Mouse (Mus musculus): ENCODE results near the gene Rps7. TPM values are rescaled to one million over a fixed set of nuclear protein-coding genes. Genes with fewer than 3 reads are reported as not detected.

Rps7 gene
- polyA plus RNA-seq, 1 experiment: 394 TPM

DNA sequence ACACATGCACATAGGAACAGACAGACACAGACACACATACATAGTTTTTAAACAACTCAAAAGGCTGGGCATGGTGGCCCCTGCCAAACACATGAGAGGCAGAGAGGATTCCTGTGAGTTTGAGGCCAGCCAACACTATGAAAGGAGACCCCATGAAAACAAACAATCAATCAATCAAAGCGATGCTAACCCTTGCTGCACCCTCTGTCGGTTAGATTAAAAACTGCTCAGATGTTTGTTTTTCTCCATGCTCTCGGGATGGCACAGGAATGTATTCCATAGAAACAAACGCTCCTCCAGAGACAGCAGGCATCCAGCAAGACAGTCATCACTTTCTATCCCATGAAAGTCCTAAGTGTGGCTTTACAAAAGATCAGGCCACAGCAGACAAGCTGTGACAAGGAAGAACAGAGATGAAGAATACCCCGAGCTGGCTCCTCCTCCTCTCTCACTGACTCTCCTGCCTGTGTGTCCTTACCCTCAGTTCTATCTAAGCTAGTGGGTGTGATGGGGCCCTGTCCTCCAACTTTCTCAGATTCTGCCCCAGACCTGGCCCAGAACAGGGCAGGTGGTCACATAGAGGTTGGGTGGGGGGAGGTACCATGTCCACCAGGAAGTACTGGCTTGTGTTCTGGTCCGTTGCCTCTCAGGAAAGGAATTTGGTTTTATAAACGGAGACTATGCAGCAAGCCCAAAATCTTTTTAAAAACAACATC lies 14.1 kb downstream of the Rps7 start:
- DNase-seq (ENCODE audit: extremely low spot score in 1 of 2, low spot score in 1 of 2): no peak

DNA sequence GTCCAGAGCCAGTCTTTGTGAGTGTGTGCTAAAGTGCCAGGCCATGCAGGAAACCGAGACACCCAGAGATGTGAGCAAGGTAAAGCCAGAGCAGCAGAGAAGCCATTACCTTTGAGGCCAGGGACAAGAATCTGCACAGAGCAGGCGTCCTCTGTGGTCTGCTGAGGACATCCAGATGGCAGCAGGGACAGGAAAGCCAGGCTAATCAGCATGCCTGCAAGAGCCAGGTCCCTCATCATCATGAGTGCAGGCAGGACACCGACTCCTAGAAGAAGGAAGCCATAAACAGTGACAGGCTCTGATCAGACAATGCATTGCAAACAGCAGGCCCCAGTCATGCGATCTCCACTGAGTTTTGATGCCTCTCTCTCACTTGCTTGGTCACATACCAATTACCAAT lies 18.5 kb downstream of the Rps7 start:
- no peak for DNase-seq (ENCODE audit: extremely low spot score in 1 of 2, low spot score in 1 of 2)

GRCm38 (mm10) chr12:28614401-28614800 lies 21.4 kb downstream of the Rps7 start:
- no peak for DNase-seq (ENCODE audit: extremely low spot score in 1 of 2, low spot score in 1 of 2)

DNA sequence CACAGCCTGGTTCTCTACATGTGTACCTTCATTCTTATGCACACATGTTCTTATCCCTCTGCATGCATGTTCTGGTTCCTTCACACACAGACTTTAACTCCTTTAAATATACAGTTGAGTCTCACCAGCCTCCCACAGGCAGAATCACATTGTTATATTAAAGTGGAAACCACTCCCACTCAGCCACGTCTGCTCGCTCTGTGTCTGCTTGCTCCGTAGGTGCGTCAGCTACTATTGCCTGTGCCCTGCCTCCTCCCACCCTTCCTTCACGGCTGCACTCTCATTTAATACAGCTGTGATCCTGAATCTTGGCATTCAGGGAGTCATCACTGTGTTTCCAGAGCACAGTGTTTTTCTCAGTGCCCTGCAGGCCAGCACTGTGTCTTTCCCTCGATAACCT lies 23.4 kb downstream of the Rps7 start:
- DNase-seq (ENCODE audit: extremely low spot score in 1 of 2, low spot score in 1 of 2): peak in 1 of 2 experiments; percentile 68

DNA sequence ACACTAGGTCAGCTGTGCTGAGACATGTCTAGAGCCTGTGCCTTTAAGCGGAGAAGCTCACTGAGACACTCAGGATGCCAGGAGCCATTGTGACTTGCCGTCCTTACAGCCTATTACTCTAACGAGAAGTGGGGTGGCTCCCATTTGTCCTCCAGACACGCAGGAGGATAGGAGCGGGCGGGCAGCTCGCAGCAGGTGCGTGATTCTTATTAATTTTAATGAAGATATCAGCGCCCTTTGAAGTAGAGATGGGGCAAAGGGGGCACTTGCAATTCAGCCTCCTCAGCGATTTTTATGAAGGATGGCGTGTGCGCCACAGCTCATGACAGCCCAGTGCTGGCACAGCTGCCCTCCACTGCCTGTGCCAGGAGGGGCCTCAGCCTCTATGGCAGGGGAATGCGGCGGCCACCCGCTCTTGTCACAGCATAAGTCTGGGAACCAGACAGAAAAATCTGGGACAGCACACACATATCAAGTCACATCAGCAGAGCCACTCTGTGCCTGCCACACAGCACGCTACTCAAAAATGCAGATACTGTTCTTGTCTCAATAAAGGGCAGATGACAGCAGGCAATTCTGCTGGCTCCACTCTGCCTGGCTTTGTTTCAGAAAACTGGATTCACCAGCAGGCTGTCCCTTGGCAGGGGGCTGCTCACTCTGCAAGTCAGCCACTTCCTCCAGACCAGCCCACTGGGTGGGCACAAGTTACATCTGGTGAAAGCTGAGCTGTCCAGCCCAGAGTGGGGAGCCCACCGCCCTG lies 28.0 kb downstream of the Rps7 start:
- DNase-seq (ENCODE audit: extremely low spot score in 1 of 2, low spot score in 1 of 2): peak; percentile 27 to 58

GRCm38 (mm10) chr12:28603494-28603893 lies 32.3 kb downstream of the Rps7 start:
- DNase-seq (ENCODE audit: extremely low spot score in 1 of 2, low spot score in 1 of 2): no peak

DNA sequence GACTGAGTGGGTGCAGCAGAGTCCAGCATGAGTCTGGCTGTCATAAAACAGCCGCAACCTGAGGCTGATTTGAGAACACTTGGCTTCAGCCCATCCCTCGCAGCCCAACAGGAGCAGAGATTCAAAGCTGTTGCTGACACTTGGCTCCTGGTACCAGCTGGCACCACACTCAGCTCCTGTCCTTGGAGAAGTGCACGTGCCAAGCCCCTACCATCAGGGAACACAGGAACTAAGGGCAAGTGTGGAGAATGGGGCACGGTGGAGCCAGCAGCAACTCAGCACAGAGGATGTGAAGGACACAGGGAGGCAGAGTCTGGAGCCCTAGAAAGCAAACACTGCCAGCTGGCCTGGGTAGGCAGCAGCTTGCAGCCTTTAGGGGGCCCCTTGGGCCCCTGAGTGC lies 33.5 kb downstream of the Rps7 start:
- DNase-seq (ENCODE audit: extremely low spot score in 1 of 2, low spot score in 1 of 2): no peak

- no peak for DNase-seq (ENCODE audit: extremely low spot score in 1 of 2, low spot score in 1 of 2)
Observed at GRCm38 (mm10) chr12:28598526-28598991, 37.2 kb downstream of the Rps7 start.

GRCm38 (mm10) chr12:28598110-28598509 lies 37.6 kb downstream of the Rps7 start:
- no peak for DNase-seq (ENCODE audit: extremely low spot score in 1 of 2, low spot score in 1 of 2)

DNA sequence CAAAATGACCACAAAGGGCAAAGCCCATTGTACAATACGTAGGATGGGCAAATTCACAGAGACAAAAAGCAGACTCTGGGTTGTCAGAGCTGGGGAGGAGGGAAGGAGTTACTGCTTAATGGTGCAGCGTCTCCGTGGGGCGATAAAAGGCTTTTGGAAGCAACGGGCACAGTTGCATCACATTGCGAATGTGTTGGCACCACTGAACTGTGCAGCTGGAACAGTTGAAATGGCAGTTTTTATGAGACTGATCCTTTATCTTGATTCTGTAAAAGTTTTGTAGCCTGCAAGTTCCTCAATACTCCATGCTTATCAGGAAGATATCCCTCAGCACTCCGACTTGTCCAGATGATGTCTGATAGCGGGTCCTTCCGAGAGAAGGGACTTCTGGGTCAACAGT lies 38.1 kb downstream of the Rps7 start:
- no peak for DNase-seq (ENCODE audit: extremely low spot score in 1 of 2, low spot score in 1 of 2)

- no peak for DNase-seq (ENCODE audit: extremely low spot score in 1 of 2, low spot score in 1 of 2)
Observed at GRCm38 (mm10) chr12:28596851-28597250, 38.9 kb downstream of the Rps7 start.

- no peak for DNase-seq (ENCODE audit: extremely low spot score in 1 of 2, low spot score in 1 of 2)
Observed at GRCm38 (mm10) chr12:28590428-28590827, 45.3 kb downstream of the Rps7 start.

- DNase-seq (ENCODE audit: extremely low spot score in 1 of 2, low spot score in 1 of 2): peak; percentile 90 to 97
Observed at GRCm38 (mm10) chr12:28589090-28589868, 46.5 kb downstream of the Rps7 start.

- DNase-seq (ENCODE audit: extremely low spot score in 1 of 2, low spot score in 1 of 2): peak; percentile 87 to 89
Observed at GRCm38 (mm10) chr12:28587949-28588348, 47.8 kb downstream of the Rps7 start.

DNA sequence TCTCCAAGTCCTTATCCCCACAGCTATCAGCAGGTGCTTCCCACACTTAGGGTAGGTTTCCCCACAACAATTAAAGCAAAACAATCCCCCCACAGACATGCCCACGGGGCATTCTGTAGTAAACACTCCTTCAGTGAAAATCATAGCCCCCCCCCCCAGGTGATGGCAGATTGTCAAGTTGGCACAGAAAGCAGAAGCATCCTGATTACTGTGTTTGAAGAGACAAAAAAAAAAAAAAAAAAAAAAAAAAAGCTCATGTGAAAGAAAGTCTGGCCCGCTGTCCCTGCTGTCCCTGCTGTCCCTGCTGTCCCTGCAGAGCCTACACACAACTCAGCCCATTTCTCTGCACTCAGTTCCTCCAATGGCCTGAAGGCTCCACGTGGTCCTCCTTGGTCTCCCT lies 51.7 kb downstream of the Rps7 start:
- DNase-seq (ENCODE audit: extremely low spot score in 1 of 2, low spot score in 1 of 2): no peak

GRCm38 (mm10) chr12:28582423-28582822 lies 53.3 kb downstream of the Rps7 start, which contains the start of gene Allc:
Gene Allc (minus strand): TSS chr12:28582523.
- DNase-seq (ENCODE audit: extremely low spot score in 1 of 2, low spot score in 1 of 2): no peak

Other genes with a start within 250 kb of the Rps7 start
- 0.97 and 1.7 TPM in 2 replicates for gene Dcdc2c, start 83.6 kb downstream of the Rps7 start, polyA plus RNA-seq (2012; rRNA removed)
- 0.44 and 0.56 TPM in 2 replicates for gene Allc, start 53.4 kb downstream of the Rps7 start, polyA plus RNA-seq (2012; rRNA removed)
- gene Colec11, start 12.6 kb downstream of the Rps7 start, polyA plus RNA-seq (2012; rRNA removed): 0.94 and 1.1 TPM in 2 replicates
- gene Rnaseh1, start 13.6 kb upstream of the Rps7 start, polyA plus RNA-seq (2012; rRNA removed): 18.0 and 20.3 TPM in 2 replicates
- gene Adi1, start 39.3 kb upstream of the Rps7 start, polyA plus RNA-seq (2012; rRNA removed): 34.7 and 35.5 TPM in 2 replicates
- gene Trappc12, start 114.5 kb upstream of the Rps7 start, polyA plus RNA-seq (2012; rRNA removed): 53.6 and 59.9 TPM in 2 replicates
- gene Eipr1, start 115.8 kb upstream of the Rps7 start, polyA plus RNA-seq (2012; rRNA removed): 54.6 and 57.8 TPM in 2 replicates

All from frontal cortex, adult 2 months (tissue).